Mouse (Mus musculus) heart, adult 2 months (tissue): ENCODE measurements at regions not wholly inside any gene's neighbourhood (a gene's known extent, or its start where the extent isn't known, plus 50 kb on each side); places are given as distances from the start of the nearest gene placed in this dataset.

Experiments used
- CTCF ChIP-seq: fragments of 200-600 bp; IDR thresholded peaks from 2 replicates; pipeline ENCODE4 v1.8.1; 2022; ENCODE audit warnings: antibody characterized with exemption, mild to moderate bottlenecking, moderate library complexity
- POLR2A ChIP-seq: fragments of 200-500 bp; IDR thresholded peaks from 2 replicates; pipeline ENCODE4 v1.6.1; 2011; ENCODE audit warnings: mild to moderate bottlenecking, low read depth, low read length, control low read depth; ENCODE audit not compliant: insufficient read depth

- TF ChIP-seq POLR2A = no peak
- TF ChIP-seq CTCF = no peak
Measured at GRCm38 (mm10) chr13:69939791-69940190, 137.6 kb downstream of the Med10 start.
